Mouse (Mus musculus): Measurements from ENCODE around the gene Pcdh15. TPM values are rescaled to one million over a fixed set of nuclear protein-coding genes. Genes with fewer than 3 reads are reported as not detected.

The Pcdh15 gene
- polyA plus RNA-seq, 1 experiment from 2014 or later = 1.9 TPM

GRCm38 (mm10) chr10:74379276-74380134, 1280.4 kb downstream of the Pcdh15 start:
- no peak overlapping the region for H3K4me3 ChIP-seq (ENCODE audit: low read depth, low read length)
- DNase-seq (ENCODE audit: low spot score) = peak; percentile 45
- no peak overlapping the region for H3K9ac ChIP-seq (ENCODE audit: low read length)
- no peak overlapping the region for H3K4me2 ChIP-seq (ENCODE audit: low read length)
- 29% methylated on average over 7 of the region's 7 CpGs for WGBS
- peaks cover 5% of the 10 kb centered on the region for H3K4me1 ChIP-seq (ENCODE audit: control insufficient read depth, insufficient read depth, low read length)
- no peaks in the 10 kb centered on the region for H3K9me3 ChIP-seq (replicated peaks; ENCODE audit: control insufficient read depth, low read length)
- no peaks in the 10 kb centered on the region for H3K36me3 ChIP-seq (ENCODE audit: control insufficient read depth, insufficient read depth, low read length)
- ATAC-seq = peak; percentile 54
- no peak overlapping the region; the same call in 1 of the 2 replicates for H3K27ac ChIP-seq (ENCODE audit: low read depth, low read length)
- H3K27me3 ChIP-seq (replicated peaks; ENCODE audit: control insufficient read depth, insufficient read depth, low read length) = no peaks in the 10 kb centered on the region

GRCm38 (mm10) chr10:74387538-74388499, 1288.7 kb downstream of the Pcdh15 start:
- peak; percentile 93 for ATAC-seq
- H3K4me2 ChIP-seq (ENCODE audit: low read length) = no peak overlapping the region
- 43% methylated on average over 10 of the region's 10 CpGs for WGBS
- no peaks in the 10 kb centered on the region for H3K27me3 ChIP-seq (replicated peaks; ENCODE audit: control insufficient read depth, insufficient read depth, low read length)
- no peak overlapping the region for H3K27ac ChIP-seq (ENCODE audit: low read depth, low read length)
- H3K4me3 ChIP-seq (ENCODE audit: low read depth, low read length) = no peak overlapping the region
- no peaks in the 10 kb centered on the region for H3K36me3 ChIP-seq (ENCODE audit: control insufficient read depth, insufficient read depth, low read length)
- peak; percentile 75 for DNase-seq (ENCODE audit: low spot score)
- no peaks in the 10 kb centered on the region for H3K9me3 ChIP-seq (replicated peaks; ENCODE audit: control insufficient read depth, low read length)
- H3K4me1 ChIP-seq (ENCODE audit: control insufficient read depth, insufficient read depth, low read length) = no peaks in the 10 kb centered on the region
- no peak overlapping the region for H3K9ac ChIP-seq (ENCODE audit: low read length)

- DNase-seq (ENCODE audit: low spot score) = no peak
- Histone ChIP-seq H3K4me1 (ENCODE audit: control insufficient read depth, insufficient read depth, low read length) (no peaks in the 10 kb centered on the region), H3K9me3 (replicated peaks; ENCODE audit: control insufficient read depth, low read length) (no peaks in the 10 kb centered on the region), H3K4me2 (ENCODE audit: low read length) (no peak overlapping the region), H3K4me3 (ENCODE audit: low read depth, low read length) (no peak overlapping the region), H3K36me3 (ENCODE audit: control insufficient read depth, insufficient read depth, low read length) (no peaks in the 10 kb centered on the region), H3K9ac (ENCODE audit: low read length) (no peak overlapping the region), H3K27ac (ENCODE audit: low read depth, low read length) (no peak overlapping the region), H3K27me3 (replicated peaks; ENCODE audit: control insufficient read depth, insufficient read depth, low read length) (no peaks in the 10 kb centered on the region)
- WGBS = 86% methylated on average over 8 of the region's 8 CpGs
- no peak for ATAC-seq
Measured at GRCm38 (mm10) chr10:74403111-74403510, 1304.0 kb downstream of the Pcdh15 start.

GRCm38 (mm10) chr10:74414021-74414420, 1314.9 kb downstream of the Pcdh15 start:
- H3K36me3 ChIP-seq (ENCODE audit: control insufficient read depth, insufficient read depth, low read length) = no peaks in the 10 kb centered on the region
- no peaks in the 10 kb centered on the region for H3K4me1 ChIP-seq (ENCODE audit: control insufficient read depth, insufficient read depth, low read length)
- ATAC-seq (no peak), DNase-seq (ENCODE audit: low spot score) (no peak)
- 78% methylated on average over 3 of the region's 3 CpGs for WGBS
- H3K4me2 ChIP-seq (ENCODE audit: low read length) = no peak overlapping the region
- H3K9ac ChIP-seq (ENCODE audit: low read length) = no peak overlapping the region
- no peaks in the 10 kb centered on the region for H3K9me3 ChIP-seq (replicated peaks; ENCODE audit: control insufficient read depth, low read length)
- H3K27ac ChIP-seq (ENCODE audit: low read depth, low read length) = no peak overlapping the region
- no peak overlapping the region for H3K4me3 ChIP-seq (ENCODE audit: low read depth, low read length)
- no peaks in the 10 kb centered on the region for H3K27me3 ChIP-seq (replicated peaks; ENCODE audit: control insufficient read depth, insufficient read depth, low read length)

GRCm38 (mm10) chr10:74414945-74415344, 1315.8 kb downstream of the Pcdh15 start:
- no peaks in the 10 kb centered on the region for H3K36me3 ChIP-seq (ENCODE audit: control insufficient read depth, insufficient read depth, low read length)
- no peaks in the 10 kb centered on the region for H3K9me3 ChIP-seq (replicated peaks; ENCODE audit: control insufficient read depth, low read length)
- no peak for DNase-seq (ENCODE audit: low spot score)
- ATAC-seq = no peak
- no peaks in the 10 kb centered on the region for H3K27me3 ChIP-seq (replicated peaks; ENCODE audit: control insufficient read depth, insufficient read depth, low read length)
- H3K27ac ChIP-seq (ENCODE audit: low read depth, low read length) = no peak overlapping the region
- H3K4me1 ChIP-seq (ENCODE audit: control insufficient read depth, insufficient read depth, low read length) = no peaks in the 10 kb centered on the region
- H3K4me2 ChIP-seq (ENCODE audit: low read length) = no peak overlapping the region
- no peak overlapping the region for H3K9ac ChIP-seq (ENCODE audit: low read length)
- 55% methylated on average over 1 of the region's 1 CpGs for WGBS
- H3K4me3 ChIP-seq (ENCODE audit: low read depth, low read length) = no peak overlapping the region

- 68% methylated on average over 4 of the region's 4 CpGs for WGBS
- Histone ChIP-seq H3K4me2 (ENCODE audit: low read length) (no peak overlapping the region), H3K9me3 (replicated peaks; ENCODE audit: control insufficient read depth, low read length) (no peaks in the 10 kb centered on the region), H3K27ac (ENCODE audit: low read depth, low read length) (no peak overlapping the region), H3K4me1 (ENCODE audit: control insufficient read depth, insufficient read depth, low read length) (no peaks in the 10 kb centered on the region), H3K9ac (ENCODE audit: low read length) (no peak overlapping the region), H3K36me3 (ENCODE audit: control insufficient read depth, insufficient read depth, low read length) (no peaks in the 10 kb centered on the region), H3K27me3 (replicated peaks; ENCODE audit: control insufficient read depth, insufficient read depth, low read length) (no peaks in the 10 kb centered on the region), H3K4me3 (ENCODE audit: low read depth, low read length) (no peak overlapping the region)
- DNase-seq (ENCODE audit: low spot score) (no peak), ATAC-seq (no peak)
Measured at GRCm38 (mm10) chr10:74415359-74415758, 1316.2 kb downstream of the Pcdh15 start.

GRCm38 (mm10) chr10:74415949-74416348, 1316.8 kb downstream of the Pcdh15 start:
- WGBS = 81% methylated on average over 10 of the region's 10 CpGs
- H3K4me1 ChIP-seq (ENCODE audit: control insufficient read depth, insufficient read depth, low read length) = no peaks in the 10 kb centered on the region
- ATAC-seq (no peak), DNase-seq (ENCODE audit: low spot score) (no peak)
- H3K9me3 ChIP-seq (replicated peaks; ENCODE audit: control insufficient read depth, low read length) = no peaks in the 10 kb centered on the region
- H3K4me2 ChIP-seq (ENCODE audit: low read length) = no peak overlapping the region
- H3K36me3 ChIP-seq (ENCODE audit: control insufficient read depth, insufficient read depth, low read length) = no peaks in the 10 kb centered on the region
- H3K27ac ChIP-seq (ENCODE audit: low read depth, low read length) = no peak overlapping the region
- H3K4me3 ChIP-seq (ENCODE audit: low read depth, low read length) = no peak overlapping the region
- H3K9ac ChIP-seq (ENCODE audit: low read length) = no peak overlapping the region
- H3K27me3 ChIP-seq (replicated peaks; ENCODE audit: control insufficient read depth, insufficient read depth, low read length) = no peaks in the 10 kb centered on the region

GRCm38 (mm10) chr10:74450069-74450468, 1350.9 kb downstream of the Pcdh15 start:
- ATAC-seq = no peak
- Histone ChIP-seq H3K9me3 (replicated peaks; ENCODE audit: control insufficient read depth, low read length) (no peaks in the 10 kb centered on the region), H3K36me3 (ENCODE audit: control insufficient read depth, insufficient read depth, low read length) (no peaks in the 10 kb centered on the region), H3K27me3 (replicated peaks; ENCODE audit: control insufficient read depth, insufficient read depth, low read length) (no peaks in the 10 kb centered on the region), H3K4me2 (ENCODE audit: low read length) (no peak overlapping the region), H3K9ac (ENCODE audit: low read length) (no peak overlapping the region), H3K27ac (ENCODE audit: low read depth, low read length) (no peak overlapping the region), H3K4me1 (ENCODE audit: control insufficient read depth, insufficient read depth, low read length) (no peaks in the 10 kb centered on the region), H3K4me3 (ENCODE audit: low read depth, low read length) (no peak overlapping the region)
- DNase-seq (ENCODE audit: low spot score) = peak; percentile 14
- 81% methylated on average over 11 of the region's 11 CpGs for WGBS
